Mouse (Mus musculus) lung, adult 18-20 months (tissue): ENCODE results near the gene Ap4m1.

ENCODE experiments used
- DNase-seq, 2 experiments: peaks; one replicate each; pipeline ENCODE4 v3.0.0; 2022; ENCODE audit warnings: mixed read lengths in 2 of 2

Ap4m1 gene

GRCm38 (mm10) chr5:138171695-138172491, at the start of gene Ap4m1, which contains the start of gene Mcm7:
Gene Ap4m1, plus strand, starts transcription at chr5:138172002.
Gene Mcm7, minus strand, starts transcription at chr5:138172422.
- peak; percentile 99 for DNase-seq

- DNase-seq, result peak in 1 of 2 experiments; percentile 5
Measured at GRCm38 (mm10) chr5:138132425-138133064, 39.3 kb upstream of the Ap4m1 start.

GRCm38 (mm10) chr5:138137257-138137656, 34.5 kb upstream of the Ap4m1 start:
- DNase-seq, result no peak

- DNase-seq, result peak in 1 of 2 experiments; percentile 30
Measured at GRCm38 (mm10) chr5:138137935-138138549, 33.8 kb upstream of the Ap4m1 start.

GRCm38 (mm10) chr5:138138585-138138984, 33.2 kb upstream of the Ap4m1 start:
- DNase-seq, result no peak

- no peak for DNase-seq
Measured at GRCm38 (mm10) chr5:138154390-138154789, 17.4 kb upstream of the Ap4m1 start.

GRCm38 (mm10) chr5:138155443-138155976, 16.3 kb upstream of the Ap4m1 start, which contains the start of gene Zfp113:
Gene Zfp113, minus strand, starts transcription at chr5:138155744.
- peak; percentile 90 to 95 for DNase-seq

- DNase-seq, result no peak
Measured at GRCm38 (mm10) chr5:138160224-138160762, 11.5 kb upstream of the Ap4m1 start.

GRCm38 (mm10) chr5:138160842-138161665, 10.7 kb upstream of the Ap4m1 start, which contains the start of gene Cops6:
Gene Cops6, plus strand, starts transcription at chr5:138161071.
- DNase-seq, result peak; percentile 94 to 95

- no peak for DNase-seq
Measured at GRCm38 (mm10) chr5:138163046-138163445, 8.8 kb upstream of the Ap4m1 start.

GRCm38 (mm10) chr5:138163610-138164009, 8.2 kb upstream of the Ap4m1 start:
- DNase-seq, result no peak

GRCm38 (mm10) chr5:138165594-138165993, 6.2 kb upstream of the Ap4m1 start:
- DNase-seq, result no peak

- DNase-seq, result peak; percentile 96 to 97
Measured at GRCm38 (mm10) chr5:138170936-138171561, 753 bp upstream of the Ap4m1 start.

GRCm38 (mm10) chr5:138173217-138173616, 1.4 kb downstream of the Ap4m1 start:
- DNase-seq, result no peak

GRCm38 (mm10) chr5:138186950-138187638, 15.3 kb downstream of the Ap4m1 start, which contains the start of the genes Taf6 and Cnpy4:
Gene Taf6, minus strand, starts transcription at chr5:138187451.
Gene Cnpy4, plus strand, starts transcription at chr5:138187485.
- DNase-seq, result peak; percentile 86 to 89

- DNase-seq, result peak; percentile 75 to 77
Measured at GRCm38 (mm10) chr5:138187661-138188306, 16.0 kb downstream of the Ap4m1 start.

- peak; percentile 87 for DNase-seq
Measured at GRCm38 (mm10) chr5:138193771-138194727, 22.2 kb downstream of the Ap4m1 start, which contains the start of gene Mblac1. Gene Mblac1, plus strand, starts transcription at chr5:138194314.

- DNase-seq, result peak in 1 of 2 experiments; percentile 30
Measured at GRCm38 (mm10) chr5:138194755-138195345, 23.0 kb downstream of the Ap4m1 start.
